Mouse (Mus musculus): ENCODE measurements around the gene Gm49325. TPM values are rescaled to one million over a fixed set of nuclear protein-coding genes. Genes with fewer than 3 reads are reported as not detected.
"Not testable (repeated sequence)": the region's sequence is repeated elsewhere in the genome, so short reads cannot be mapped to it uniquely, and the experiment has no call there.

Gm49325 gene
- total RNA-seq, 2 experiments from 2014 or later: 31.6 to 32.6 TPM

DNA sequence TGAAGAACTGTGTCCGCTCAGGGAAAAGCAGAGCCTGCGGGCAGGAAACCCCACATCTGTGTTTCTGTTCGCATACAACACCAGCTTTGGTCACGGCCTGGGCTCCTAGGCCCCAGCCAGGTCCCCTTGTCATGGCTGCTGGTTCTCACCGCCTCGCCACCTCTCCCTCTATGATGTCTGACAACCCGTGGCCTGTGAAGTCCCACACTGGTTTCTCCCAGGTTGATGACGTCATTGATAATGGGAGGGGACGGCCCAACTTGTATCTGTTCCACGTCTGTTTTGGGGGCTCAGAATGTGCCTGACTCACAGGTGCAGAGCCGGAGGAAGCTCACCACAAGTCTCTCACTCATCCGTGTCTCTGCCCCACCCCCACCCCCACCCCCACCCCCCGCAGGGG lies 67.8 kb downstream of the Gm49325 start:
- DNase-seq (ENCODE audit: low spot score in 2 of 2): no peak

DNA sequence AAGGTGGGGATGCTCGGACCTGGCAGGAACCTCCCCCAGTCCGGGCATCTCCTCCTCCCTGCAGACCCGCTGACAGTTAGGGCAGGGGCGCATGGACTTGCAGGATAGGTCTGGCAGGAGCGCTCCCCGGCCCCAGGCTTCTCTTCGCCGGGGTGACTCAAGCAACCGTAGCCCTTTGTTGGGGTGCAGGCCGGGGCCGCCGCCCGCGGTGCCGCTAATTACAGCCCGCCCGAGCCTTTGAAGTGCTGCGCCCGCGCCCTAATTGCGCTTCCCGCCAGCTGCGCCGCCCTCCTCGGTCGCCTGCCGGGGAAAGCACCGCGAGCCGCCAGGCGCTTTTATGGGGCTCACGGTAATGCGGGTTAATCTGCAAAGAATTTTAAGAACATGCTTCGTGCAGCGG lies 71.6 kb downstream of the Gm49325 start:
- DNase-seq (ENCODE audit: low spot score in 2 of 2): no peak

DNA sequence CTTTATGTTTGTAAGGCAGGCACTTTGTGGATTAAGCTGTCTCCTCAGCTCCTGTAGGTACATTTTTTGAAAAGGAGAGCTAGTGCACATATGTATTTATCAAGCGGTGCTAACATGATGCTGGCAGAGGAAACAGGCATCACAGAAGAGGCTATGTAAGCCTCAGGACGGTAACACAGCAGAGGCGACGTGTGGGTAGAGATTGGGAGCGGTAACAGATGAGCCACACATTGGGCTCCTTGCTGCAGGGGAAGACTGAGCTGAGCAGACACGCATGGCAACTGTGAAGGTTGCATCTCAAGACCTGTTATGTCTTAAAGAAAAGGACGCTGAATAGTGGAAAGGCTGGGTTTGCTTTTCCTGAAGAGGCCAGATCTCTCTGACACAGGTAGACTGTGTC lies 77.0 kb downstream of the Gm49325 start:
- peak in 1 of 2 experiments; percentile 31 for DNase-seq (ENCODE audit: low spot score in 2 of 2)

GRCm38 (mm10) chr10:77684181-77684580 lies 78.2 kb downstream of the Gm49325 start:
- DNase-seq (ENCODE audit: low spot score in 2 of 2): no peak

DNA sequence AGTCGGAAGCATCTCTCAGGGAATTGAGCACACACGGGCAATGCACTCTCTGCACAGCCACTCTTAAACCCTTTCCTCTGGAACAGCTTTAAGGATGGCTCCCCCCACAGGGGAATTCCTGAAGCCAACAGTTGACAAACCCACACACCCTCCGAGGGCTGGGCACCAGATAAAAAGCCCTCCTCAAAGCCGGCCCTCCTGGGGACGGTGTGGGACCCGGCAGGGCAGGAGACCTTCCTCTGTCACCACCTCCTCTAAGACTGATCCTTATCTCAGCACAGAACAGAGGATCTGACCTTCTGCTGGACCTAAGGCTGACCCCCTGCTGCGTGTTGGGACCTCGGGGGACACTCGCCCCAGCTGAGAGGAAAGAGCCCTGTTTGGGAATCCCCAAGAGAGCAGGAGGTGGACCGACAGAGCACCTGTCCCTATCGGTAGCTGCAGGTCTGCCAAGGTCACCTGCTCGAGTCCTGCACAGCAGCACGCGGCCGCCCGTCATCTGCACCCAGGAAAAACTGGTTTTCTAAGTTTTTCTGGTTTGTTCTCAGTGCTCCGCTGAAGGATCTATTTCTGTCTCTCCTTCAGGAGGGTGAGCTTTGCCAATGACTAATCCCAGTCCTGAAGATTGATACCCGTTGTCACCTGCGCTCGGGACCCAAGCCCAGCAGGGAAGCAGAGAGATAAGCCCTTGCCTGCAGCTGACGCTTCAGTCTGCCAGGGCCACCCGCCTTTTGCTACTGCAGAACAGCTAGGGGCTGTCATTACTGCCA lies 80.1 kb downstream of the Gm49325 start, which contains the start of gene Tspear:
Tspear (plus strand) TSS at position 675 of the 770 bp plus-strand sequence.
- DNase-seq (ENCODE audit: low spot score in 2 of 2): no peak

- DNase-seq (ENCODE audit: low spot score in 2 of 2): no peak
Observed at GRCm38 (mm10) chr10:77687021-77687420, 81.0 kb downstream of the Gm49325 start.

GRCm38 (mm10) chr10:77690356-77690807 lies 84.4 kb downstream of the Gm49325 start, which contains the start of gene Gm19402:
Gene Gm19402, minus strand, starts transcription at chr10:77690757.
- DNase-seq (ENCODE audit: low spot score in 2 of 2): not testable (repeated sequence)

Small RNA genes lying within 50 kb of the gene (microRNA-seq; reads per million reads assigned to microRNA genes)
- gene Mir1930: 17.9 to 29.4 reads per million in 2 experiments

Other genes starting within 250 kb of the Gm49325 start
- gene Adarb1, start 187.9 kb upstream of the Gm49325 start, total RNA-seq (2021): 100 to 1,000 TPM; 111 to 119 TPM
- 10 to 100 TPM; 37.6 to 40.5 TPM for gene Fam207a, start 90.4 kb upstream of the Gm49325 start, total RNA-seq (2021)
- gene Itgb2, start 75.9 kb upstream of the Gm49325 start, total RNA-seq (2021): 1 to 10 TPM; 3.6 to 4.5 TPM
- 10 to 100 TPM; 69.2 to 78.2 TPM for gene Pttg1ip, start 24.5 kb upstream of the Gm49325 start, total RNA-seq (2021)
- 100 to 1,000 TPM; 144 to 147 TPM for gene Sumo3, start 100 bp upstream of the Gm49325 start, total RNA-seq (2021)
- gene Ube2g2, start 16.1 kb downstream of the Gm49325 start, total RNA-seq (2021): 10 to 100 TPM; 84.7 to 86.9 TPM
- under 1 TPM in 1 of 2 experiments, not detected in 1; 0.20 TPM for gene Tspear, start 80.4 kb downstream of the Gm49325 start, total RNA-seq (2021)
- gene Gm19402, start 84.6 kb downstream of the Gm49325 start, total RNA-seq (2021): not detected
- not detected for gene Gm9508, start 91.0 kb downstream of the Gm49325 start, total RNA-seq (2021)
- not detected for gene Gm10272, start 100.4 kb downstream of the Gm49325 start, total RNA-seq (2021)
- gene Gm10024, start 105.3 kb downstream of the Gm49325 start, total RNA-seq (2021): not detected
- gene Gm10142, start 109.6 kb downstream of the Gm49325 start, total RNA-seq (2021): not detected
- gene Krtap12-1, start 114.4 kb downstream of the Gm49325 start, total RNA-seq (2021): not detected
- gene Gm10100, start 120.3 kb downstream of the Gm49325 start, total RNA-seq (2021): not detected
- gene Gm18596, start 136.4 kb downstream of the Gm49325 start, total RNA-seq (2021): not detected
- gene Gm9736, start 145.2 kb downstream of the Gm49325 start, total RNA-seq (2021): not detected
- not detected for gene Gm3233, start 153.5 kb downstream of the Gm49325 start, total RNA-seq (2021)
- gene Gm3238, start 165.1 kb downstream of the Gm49325 start, total RNA-seq (2021): not detected
- gene Gm7138, start 170.7 kb downstream of the Gm49325 start, total RNA-seq (2021): not detected
- not detected for gene Gm3250, start 176.3 kb downstream of the Gm49325 start, total RNA-seq (2021)
- gene Gm7137, start 182.0 kb downstream of the Gm49325 start, total RNA-seq (2021): not detected
- not detected for gene Gm9639, start 188.9 kb downstream of the Gm49325 start, total RNA-seq (2021)
- not detected for gene Gm19668, start 192.9 kb downstream of the Gm49325 start, total RNA-seq (2021)
- not detected for gene Gm9507, start 205.6 kb downstream of the Gm49325 start, total RNA-seq (2021)
- not detected for gene Gm2696, start 208.5 kb downstream of the Gm49325 start, total RNA-seq (2021)
- gene Krtap10-4, start 220.9 kb downstream of the Gm49325 start, total RNA-seq (2021): not detected
- gene Krtap10-10, start 229.8 kb downstream of the Gm49325 start, total RNA-seq (2021): not detected
- not detected for gene Gm36176, start 240.6 kb downstream of the Gm49325 start, total RNA-seq (2021)
- gene Gm10318, start 246.7 kb downstream of the Gm49325 start, total RNA-seq (2021): not detected

All from layer of hippocampus, adult 18-20 months (tissue).